Mouse (Mus musculus) olfactory bulb, adult 2 months (tissue): Measurements from ENCODE around the gene Gpat3.

Source experiments
- CTCF ChIP-seq: fragments of 200-500 bp; IDR thresholded peaks from 2 replicates; pipeline ENCODE4 v1.5.1; 2012; ENCODE audit warnings: low read depth, mild to moderate bottlenecking, low read length, moderate library complexity; ENCODE audit not compliant: insufficient read depth
- POLR2A ChIP-seq: fragments of 200-500 bp; IDR thresholded peaks from 2 replicates; pipeline ENCODE4 v1.6.1; 2012; ENCODE audit warnings: mild to moderate bottlenecking, low read depth, low read length, moderate library complexity; ENCODE audit not compliant: insufficient read depth

GRCm38 (mm10) chr5:100917252-100917774, 71.8 kb downstream of the Gpat3 start:
- TF ChIP-seq CTCF (peak; percentile 89), POLR2A (no peak)
